Mouse (Mus musculus): ENCODE data around the gene Csf3.
"Not testable (repeated sequence)": the region's sequence is repeated elsewhere in the genome, so short reads cannot be mapped to it uniquely, and the experiment has no call there.

DNA sequence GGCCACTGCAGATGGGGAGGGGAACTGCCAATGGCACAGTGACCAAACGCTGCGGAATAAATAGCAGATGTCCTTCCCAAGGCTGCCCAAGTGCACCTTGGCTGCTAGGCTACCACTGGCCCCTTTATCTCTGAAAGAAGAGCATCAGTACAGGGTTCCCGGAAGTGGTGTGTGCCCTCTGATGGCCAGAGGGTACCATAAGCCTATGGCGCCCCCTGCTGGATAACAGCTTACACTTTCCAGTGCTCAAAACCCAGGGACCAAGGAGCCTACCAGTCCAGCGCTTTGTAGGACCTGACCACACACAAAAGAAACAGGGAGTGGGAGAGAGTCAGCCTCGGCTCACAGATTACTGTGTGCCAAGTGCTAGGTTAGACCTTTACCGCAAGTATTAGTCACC, 46.0 kb upstream of the Csf3 start:
- not testable (repeated sequence) for TF ChIP-seq GATA1 (IDR thresholded peaks at IDR 0.05; ENCODE audit: borderline replicate concordance, low read length); FLI1 (IDR thresholded peaks at IDR 0.05; ENCODE audit: low read length)

Data from megakaryocyte, embryonic 14.5 days (primary cell).